Mouse (Mus musculus) CD8-positive naive resting alpha-beta T cell, adult 2 months (primary cell): Measurements from ENCODE around the gene Bcl2a1b.
"Not testable (repeated sequence)": the region's sequence is repeated elsewhere in the genome, so short reads cannot be mapped to it uniquely, and the experiment has no call there.

Experiments used
- DNase-seq, 2 experiments: peaks; one replicate each; pipeline ENCODE4 v3.0.0; 2022; ENCODE audit warnings: low read depth in 2 of 2, low spot score in 2 of 2

The Bcl2a1b gene

GRCm38 (mm10) chr9:89240516-89241019, 41.6 kb downstream of the Bcl2a1b start:
- DNase-seq: not testable (repeated sequence)

GRCm38 (mm10) chr9:89253400-89253799, 54.4 kb downstream of the Bcl2a1b start:
- no peak for DNase-seq

GRCm38 (mm10) chr9:89256556-89257335, 57.7 kb downstream of the Bcl2a1b start:
- no peak for DNase-seq
